Mouse (Mus musculus) left cerebral cortex, postnatal 10 days (tissue): ENCODE measurements at regions not wholly inside any gene's neighbourhood (a gene's known extent, or its start where the extent isn't known, plus 50 kb on each side); places are given as distances from the start of the nearest gene placed in this dataset.
A peak's percentile ranks its signal among the peaks of the same experiment; 100 is the strongest.

Experiments used
- DNase-seq, 2 experiments: peaks; one replicate each; pipeline ENCODE4 v3.0.0; 2021 to 2022; ENCODE audit warnings: low spot score in 2 of 2, mixed read lengths in 1 of 2; ENCODE audit errors: extremely low spot score in 1 of 2
- intact Hi-C: fragments of 180-260 bp; cut with DNase I; formaldehyde crosslinking; loops from one replicate; pipeline ENCODE4 v1.15.1; 2025

- DNase-seq, result no peak
- intact Hi-C loops, result no loop called here
These were observed 613.5 kb upstream of the A1bg start for GRCm38 (mm10) chr15:61536332-61536716.

DNA sequence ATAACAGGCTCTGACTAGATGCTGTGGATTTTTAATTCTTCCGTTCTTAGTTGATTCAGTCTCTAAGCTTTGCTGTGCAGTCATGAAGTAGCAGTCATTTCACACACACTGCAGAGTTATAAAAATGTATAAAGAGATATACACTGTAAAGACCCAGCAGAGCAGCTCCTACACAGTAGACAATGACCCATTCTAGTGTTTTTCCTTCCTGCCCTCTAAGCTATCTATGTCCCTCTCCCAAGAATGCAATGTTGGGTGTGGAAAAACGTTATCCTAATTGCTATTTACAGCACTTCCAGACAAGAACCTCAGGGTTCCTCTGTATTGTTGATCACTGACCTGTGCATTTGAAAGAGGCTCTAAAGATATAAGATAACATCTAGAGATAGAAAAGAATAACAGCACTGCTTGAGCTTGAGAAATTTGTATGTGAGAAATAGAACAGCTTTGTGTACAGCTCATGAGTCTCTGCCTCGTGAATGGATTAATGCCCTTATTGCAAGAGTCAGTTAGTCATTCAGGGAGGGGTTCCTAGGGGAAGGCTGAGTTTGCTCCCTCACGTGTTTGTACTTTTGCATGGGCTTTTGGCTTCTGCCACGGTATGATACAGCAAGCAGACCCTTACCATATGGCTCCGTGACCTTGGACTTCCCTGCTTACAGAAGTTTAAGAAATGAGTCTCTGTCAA lies 613.0 kb upstream of the A1bg start:
- intact Hi-C loops, result no loop called here
- no peak for DNase-seq

DNA sequence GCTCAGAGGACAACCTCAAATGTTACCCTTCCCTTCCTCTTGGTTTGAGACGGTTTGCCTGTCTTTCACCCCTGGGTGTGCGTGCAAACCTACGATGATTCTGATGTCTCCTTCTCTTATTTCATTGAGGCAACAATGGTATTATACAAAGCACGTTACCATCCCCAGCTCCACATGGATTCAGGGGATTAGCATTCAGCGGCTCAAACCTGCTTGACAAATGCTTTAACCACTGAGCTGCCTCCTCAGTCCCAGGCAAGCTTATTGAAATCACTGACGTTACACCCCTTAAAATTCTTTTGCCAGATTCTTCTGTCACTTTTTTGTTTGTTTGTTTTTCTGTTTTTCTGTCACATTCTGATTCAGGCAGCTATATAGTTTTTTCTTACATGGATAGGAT lies 612.4 kb upstream of the A1bg start:
- DNase-seq, result no peak
- intact Hi-C loops, result no loop called here

- no peak for DNase-seq
- intact Hi-C loops, result no loop called here
These were observed 610.0 kb upstream of the A1bg start for GRCm38 (mm10) chr15:61532808-61533207.

DNA sequence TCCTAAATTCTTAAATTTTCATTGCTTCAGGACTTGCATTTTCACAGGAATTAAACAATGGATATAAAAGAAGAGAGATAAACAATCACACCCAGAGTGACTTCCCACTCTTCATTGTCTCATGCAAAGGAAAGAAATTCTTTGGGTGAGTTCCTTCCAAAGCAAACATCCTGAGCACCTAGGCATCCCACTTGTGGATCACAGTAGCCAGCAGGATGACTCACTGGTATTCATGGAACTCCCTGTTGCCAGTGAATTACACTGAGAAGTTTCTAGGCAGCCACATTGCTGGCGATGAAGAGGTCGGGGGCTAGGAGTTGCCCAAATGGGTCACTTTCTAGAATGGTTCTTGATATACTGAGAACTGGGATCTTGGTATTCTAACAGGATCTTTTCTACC lies 609.2 kb upstream of the A1bg start:
- no peak for DNase-seq
- intact Hi-C loops, result no loop called here

GRCm38 (mm10) chr15:61523036-61523435 lies 600.2 kb upstream of the A1bg start:
- intact Hi-C loops, result no loop called here
- DNase-seq, result peak; percentile 22 to 36

- intact Hi-C loops, result no loop called here
- no peak for DNase-seq
These were observed 594.5 kb upstream of the A1bg start for GRCm38 (mm10) chr15:61517265-61517664.

- peak; percentile 37 to 42 for DNase-seq
- intact Hi-C loops, result no loop called here
These were observed 591.5 kb upstream of the A1bg start for GRCm38 (mm10) chr15:61514324-61514723.

GRCm38 (mm10) chr15:61508806-61509205 lies 586.0 kb upstream of the A1bg start:
- no peak for DNase-seq
- intact Hi-C loops, result no loop called here

- intact Hi-C loops, result no loop called here
- no peak for DNase-seq
These were observed 583.6 kb upstream of the A1bg start for GRCm38 (mm10) chr15:61506361-61506897.

DNA sequence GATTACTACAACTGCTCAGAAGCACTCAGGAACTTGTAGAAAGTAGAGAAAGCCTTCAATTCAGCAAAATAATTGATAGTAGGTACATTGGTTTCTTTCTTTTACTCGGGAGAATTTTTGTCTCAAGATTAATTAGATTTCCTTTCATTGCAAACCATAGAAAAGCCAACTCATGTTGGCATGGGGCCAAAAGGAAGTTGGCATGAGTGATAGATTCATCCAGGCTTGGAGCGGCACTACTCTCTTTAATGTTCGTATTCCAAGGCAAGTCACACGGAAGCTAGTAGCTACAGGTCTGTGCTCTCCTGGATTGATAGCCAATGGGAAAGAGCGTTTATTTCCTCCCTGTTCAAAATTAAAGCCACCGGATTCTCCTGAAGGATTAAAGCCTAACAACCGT lies 580.6 kb upstream of the A1bg start:
- DNase-seq, result peak; percentile 27 to 31
- intact Hi-C loops, result no loop called here

DNA sequence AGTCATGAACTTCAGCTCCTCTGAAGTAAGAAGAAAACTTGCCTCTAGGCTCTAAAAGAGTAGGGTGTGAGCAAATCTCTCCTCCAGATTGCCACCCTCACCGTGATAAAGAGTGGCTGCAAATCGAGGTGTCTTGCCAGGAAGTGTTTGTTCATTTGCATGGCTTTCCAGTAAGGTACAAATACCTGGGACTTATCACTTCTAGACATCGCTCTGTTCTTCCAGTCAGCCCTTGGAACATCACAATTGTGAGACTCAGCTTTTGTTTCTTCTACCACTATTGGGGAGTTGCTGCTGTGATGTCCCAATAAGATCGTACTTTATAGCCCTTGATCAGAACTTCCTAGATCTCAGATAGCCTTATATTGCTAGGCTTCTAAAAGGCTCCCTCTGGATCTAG lies 566.9 kb upstream of the A1bg start:
- intact Hi-C loops, result no loop called here
- DNase-seq, result no peak

- DNase-seq, result peak; percentile 6 to 79
These were observed 559.0 kb upstream of the A1bg start for GRCm38 (mm10) chr15:61481861-61482260.

GRCm38 (mm10) chr15:61473900-61474299 lies 551.1 kb upstream of the A1bg start:
- DNase-seq, result no peak
- intact Hi-C loops, result no loop called here

More at GRCm38 (mm10) chr15:61481861-61482260, 559.0 kb upstream of the A1bg start:
- intact Hi-C loops, result no loop called here

GRCm38 (mm10) chr15:61455042-61455441 lies 532.2 kb upstream of the A1bg start:
- DNase-seq, result no peak
- intact Hi-C loops, result no loop called here

DNA sequence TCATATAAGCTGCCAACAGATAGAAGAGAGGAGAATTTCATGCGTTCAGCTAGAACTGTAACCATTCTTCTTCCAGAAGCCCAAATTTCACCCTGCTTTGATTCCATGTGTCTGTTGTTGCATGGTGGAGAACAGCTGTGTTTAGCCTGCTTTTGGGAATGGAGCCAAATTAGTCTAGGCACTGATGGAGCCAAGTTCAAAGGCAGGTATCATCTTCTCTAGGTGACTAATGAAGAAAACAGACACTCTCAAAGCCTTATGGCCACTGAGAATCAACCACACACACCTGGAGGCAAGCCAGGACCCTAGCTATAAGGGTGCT lies 531.5 kb upstream of the A1bg start:
- intact Hi-C loops, result no loop called here
- no peak for DNase-seq

DNA sequence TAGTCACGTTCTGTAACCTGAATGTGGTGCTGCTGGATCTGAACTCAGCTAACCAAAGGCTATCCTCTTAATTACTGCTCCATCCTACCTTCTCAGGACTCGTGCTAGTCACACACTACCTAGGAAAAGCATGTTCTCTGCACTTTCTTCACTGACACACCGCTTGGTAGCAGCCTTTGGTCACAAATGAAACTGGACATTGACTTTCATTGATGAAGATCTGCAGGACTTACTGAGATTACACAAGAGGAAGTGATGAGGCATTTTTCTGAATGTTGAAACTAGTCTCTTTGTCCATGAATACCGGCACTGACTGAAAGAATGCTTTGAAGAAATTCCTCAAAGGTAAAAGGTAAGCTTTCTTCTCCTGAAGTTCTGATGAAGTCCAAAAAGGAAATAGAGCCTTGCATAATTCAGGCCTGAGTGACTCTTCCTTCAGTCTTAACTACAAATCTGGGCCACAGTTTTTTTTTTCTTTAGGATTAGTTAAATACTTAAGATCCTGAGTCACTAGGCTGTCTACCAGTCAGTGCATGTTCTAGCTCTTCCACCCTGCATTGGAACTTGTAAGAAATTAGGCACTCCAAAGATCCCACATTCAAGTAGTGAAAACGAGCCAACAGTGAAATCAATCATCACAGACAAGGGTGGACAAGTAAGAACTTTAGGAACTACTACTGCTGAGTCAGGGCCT lies 531.0 kb upstream of the A1bg start:
- DNase-seq, result no peak
- intact Hi-C loops, result no loop called here

- intact Hi-C loops, result no loop called here
- no peak for DNase-seq
These were observed 527.4 kb upstream of the A1bg start for GRCm38 (mm10) chr15:61450217-61450616.

DNA sequence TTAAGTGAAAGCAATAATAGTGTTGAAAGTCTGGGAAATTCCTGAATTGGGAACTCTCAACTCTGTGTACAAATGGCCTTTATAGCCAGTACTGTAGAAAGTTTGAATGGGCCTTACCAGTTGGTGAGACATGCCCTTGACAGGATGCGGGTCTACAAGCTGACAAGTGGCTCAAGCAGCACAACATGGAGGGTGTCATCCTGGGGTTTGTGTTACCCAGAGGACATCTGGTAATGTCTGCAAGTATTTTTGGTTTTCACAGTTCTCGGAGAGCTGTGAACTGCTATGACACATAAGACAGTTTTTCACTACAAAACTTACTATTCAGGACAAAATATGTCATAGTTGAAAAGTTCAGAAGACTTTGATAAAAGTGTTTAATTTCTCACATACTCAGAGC lies 525.7 kb upstream of the A1bg start:
- intact Hi-C loops, result no loop called here
- DNase-seq, result no peak

- intact Hi-C loops, result no loop called here
- no peak for DNase-seq
These were observed 523.4 kb upstream of the A1bg start for GRCm38 (mm10) chr15:61446053-61446840.
